Mouse (Mus musculus) liver, postnatal 0 days (tissue): ENCODE data around the gene Trpm3.

Source experiments
- CTCF ChIP-seq: sonication (generic); IDR thresholded peaks from 2 replicates; pipeline ENCODE4 v1.5.1; 2016; ENCODE audit warnings: antibody characterized with exemption, low read depth
- EP300 ChIP-seq: IDR thresholded peaks from 2 replicates; pipeline ENCODE4 v1.6.1; 2016; ENCODE audit warnings: antibody characterized with exemption, low read depth, mild to moderate bottlenecking

DNA sequence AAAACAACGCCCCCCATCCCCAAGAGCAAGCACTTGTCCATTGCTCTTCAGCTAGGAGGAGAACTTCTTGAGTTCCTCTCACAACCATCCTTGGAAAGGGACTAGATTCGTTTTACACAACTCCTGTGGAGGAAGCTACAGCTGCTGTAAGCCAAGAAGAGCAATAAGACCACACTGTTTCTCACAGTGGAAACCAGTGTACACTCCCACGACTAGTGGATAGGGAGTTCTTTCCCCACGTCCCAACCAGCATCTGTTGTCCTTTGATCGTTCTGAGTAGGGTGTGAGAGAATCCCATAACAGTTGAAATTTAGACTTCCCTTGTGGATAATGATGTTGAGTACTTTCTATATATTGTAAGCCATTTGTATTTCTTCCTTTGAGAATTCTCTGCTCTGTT lies 728.6 kb downstream of the Trpm3 start:
- no peak for TF ChIP-seq CTCF
- no peak for TF ChIP-seq EP300
